Mouse (Mus musculus) layer of hippocampus, adult 11-12 months (tissue): ENCODE measurements around the gene Smarcc1.
"Not testable (repeated sequence)": the region's sequence is repeated elsewhere in the genome, so short reads cannot be mapped to it uniquely, and the experiment has no call there.

Experiments
- DNase-seq: peaks from one replicate; pipeline ENCODE4 v3.0.0; 2022; ENCODE audit warnings: low spot score

The Smarcc1 gene

DNA sequence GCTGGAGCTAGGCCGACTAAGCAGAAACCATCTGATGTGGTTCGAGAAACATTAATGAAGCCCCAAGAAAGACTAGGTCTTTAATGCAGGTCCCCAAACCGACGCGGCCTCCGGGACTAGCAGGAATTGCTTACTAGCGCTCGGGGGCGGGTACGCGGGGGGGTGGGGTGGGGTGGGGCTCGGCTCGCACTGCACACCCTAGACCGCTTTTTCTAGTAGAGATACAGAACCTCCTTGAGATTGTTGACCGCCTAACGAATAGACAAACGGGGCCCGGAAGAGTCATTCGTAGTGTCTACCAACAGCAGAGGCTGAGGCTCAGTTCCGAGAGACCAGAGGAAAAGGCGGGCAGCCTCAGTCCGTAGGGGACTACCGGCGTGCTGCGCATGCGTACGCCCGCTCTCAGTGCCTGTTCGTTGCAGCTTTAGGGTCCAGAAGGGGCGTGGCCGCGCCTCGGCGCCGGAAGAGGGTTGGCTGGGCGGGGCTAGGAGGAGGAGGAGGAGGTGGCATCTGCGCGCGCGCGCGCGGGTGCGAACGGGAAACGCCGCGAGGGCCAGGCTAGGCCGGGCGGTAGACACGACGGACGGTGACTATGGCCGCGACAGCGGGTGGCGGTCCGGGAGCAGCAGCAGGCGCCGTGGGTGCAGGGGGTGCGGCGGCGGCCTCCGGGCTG lies 14.2 kb downstream of the Smarcc1 start:
- DNase-seq: peak; percentile 99

DNA sequence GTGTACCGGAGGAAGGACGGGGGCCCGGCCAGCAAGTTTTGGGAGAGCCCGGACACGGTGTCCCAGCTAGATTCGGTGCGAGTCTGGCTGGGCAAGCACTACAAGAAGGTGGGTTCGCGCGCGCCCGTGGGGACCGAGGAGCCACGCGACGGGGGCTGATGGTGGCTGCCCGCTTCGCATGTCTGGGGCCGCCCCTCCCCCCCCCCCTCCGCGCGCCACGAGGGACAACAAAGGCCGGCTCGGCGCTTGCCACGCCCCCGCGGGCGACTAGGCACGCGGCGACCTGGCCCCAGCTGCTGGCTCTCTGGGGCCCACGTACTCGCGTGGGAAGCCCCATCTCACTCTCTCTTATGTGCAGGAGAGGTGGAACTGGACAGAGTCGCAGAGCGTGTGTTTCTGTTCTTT lies 14.7 kb downstream of the Smarcc1 start:
- DNase-seq: no peak

DNA sequence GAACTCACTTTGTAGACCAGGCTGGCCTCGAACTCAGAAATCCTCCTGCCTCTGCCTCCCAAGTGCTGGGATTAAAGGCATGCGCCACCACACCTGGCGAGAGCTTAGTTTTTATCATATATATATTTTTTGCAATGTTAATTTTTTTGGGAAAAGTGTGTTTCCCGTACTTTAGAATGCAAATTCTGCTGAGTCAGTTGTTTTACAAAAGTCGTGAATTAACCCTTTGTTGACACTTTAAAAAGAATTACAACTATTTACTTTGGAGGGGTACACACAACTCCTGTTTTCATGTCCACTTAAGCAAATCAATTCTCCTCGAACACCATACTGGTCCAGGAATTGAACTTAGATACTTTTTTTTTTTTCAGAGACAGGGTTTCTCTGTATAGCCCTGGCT lies 15.4 kb downstream of the Smarcc1 start:
- no peak for DNase-seq

DNA sequence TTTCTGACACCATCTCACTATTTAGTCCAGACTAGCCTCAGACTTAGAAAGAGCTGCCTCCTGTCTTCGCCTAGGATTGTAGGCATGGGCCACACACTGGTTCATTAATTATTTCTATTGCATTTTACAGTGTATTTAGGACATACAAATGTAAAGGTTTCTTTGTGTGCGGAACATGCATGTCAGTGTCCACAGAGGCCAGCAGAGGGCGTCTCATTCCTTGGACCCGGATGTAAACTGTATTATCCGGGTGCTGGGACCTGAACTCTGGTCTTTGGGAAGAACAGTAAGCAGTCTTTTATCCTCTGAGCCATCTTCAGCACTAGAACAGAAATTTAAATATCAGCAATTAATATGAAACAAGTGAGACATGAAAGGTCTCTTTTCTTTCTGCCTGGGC lies 16.7 kb downstream of the Smarcc1 start:
- no peak for DNase-seq

DNA sequence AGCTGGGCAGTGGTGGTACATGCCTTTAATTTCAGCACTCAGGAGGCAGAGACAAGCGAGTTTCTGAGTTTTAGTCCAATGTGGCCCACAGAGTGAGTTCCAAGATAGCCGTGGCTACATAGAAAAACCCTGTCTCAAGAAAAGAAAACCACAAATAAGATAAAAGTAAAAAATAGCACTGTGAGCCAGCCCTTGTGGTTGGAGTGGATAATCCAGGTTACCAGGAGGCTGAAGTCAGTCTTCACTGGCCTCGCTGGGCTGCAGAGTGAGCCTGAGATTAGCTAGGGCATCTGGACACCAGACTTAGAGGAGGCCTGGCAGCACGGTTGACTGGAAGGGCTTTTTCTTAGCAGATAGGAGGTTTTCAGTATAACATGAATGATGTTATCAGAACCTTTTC lies 21.6 kb downstream of the Smarcc1 start:
- no peak for DNase-seq

DNA sequence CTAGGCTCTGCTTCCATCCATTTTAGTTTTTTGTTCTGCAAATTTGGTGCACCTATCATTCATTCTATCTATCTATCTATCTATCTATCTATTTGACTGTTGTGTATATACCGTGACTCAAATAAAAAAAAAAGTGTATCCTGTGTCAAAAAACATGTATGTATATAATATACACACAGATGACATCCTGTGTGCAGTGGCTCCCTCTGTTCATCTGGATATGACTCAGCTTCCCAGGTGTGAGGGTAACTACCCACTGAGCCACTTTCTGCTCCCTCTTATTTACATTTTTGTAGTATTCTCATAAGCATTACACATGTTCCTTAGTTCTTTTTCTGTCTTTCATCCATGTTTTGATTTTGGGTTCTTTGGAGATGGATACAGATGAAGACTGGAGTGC lies 24.6 kb downstream of the Smarcc1 start:
- no peak for DNase-seq

DNA sequence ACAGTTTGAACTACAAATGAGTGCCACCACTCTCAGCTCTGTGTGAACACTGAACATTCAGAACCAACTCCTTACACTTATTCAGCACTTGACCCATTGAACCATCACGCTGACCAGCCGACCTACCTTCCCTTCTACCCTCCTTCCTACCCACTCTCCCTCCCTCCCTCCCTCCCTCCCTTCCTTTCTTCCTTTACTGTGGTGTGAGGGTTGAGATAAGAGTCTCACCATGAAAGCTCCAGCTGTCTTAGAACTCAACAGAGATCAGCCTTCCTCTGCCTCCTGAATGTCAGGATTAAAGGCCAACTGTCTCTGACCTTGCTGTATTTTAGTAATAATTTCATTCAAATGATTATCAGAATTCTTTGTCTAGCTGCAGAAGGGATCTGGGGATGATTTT lies 31.1 kb downstream of the Smarcc1 start:
- DNase-seq: no peak

DNA sequence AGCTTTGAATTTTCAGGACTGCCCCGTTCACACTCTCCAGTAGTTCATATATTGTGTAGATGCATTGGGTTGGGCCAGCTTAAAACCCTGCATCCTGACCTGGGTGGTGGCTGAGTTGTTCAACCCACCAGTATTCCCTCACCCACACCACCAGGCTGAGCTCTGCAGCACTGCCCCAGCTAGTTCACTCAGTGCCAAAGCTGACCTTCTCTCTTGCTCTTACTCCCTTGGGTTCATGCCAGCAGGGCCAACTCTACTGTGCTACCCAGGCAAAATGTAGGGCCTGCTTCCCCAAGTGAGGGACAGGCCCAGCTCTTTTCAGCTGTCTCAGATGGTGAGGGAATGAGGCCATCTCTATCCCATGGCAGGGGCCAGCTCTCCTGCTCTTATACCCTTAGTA lies 41.5 kb downstream of the Smarcc1 start:
- DNase-seq: no peak

DNA sequence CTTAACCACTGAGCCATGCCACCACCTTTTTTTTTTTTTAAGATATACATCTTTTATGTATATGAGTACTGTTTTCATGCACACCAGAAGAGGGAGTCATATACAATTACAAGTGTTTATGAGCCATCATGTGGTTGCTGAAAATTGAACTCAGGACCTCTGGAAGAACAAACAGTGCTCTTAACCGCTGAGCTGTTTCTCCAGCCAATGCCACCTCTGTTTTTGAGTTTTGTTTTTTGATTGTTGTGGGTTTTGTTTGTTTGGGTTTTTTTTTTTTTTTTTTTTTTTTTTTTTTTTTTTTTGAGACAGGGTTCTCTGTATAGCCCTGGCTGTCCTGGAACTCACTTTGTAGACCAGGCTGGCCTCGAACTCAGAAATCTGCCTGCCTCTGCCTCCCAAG lies 43.0 kb downstream of the Smarcc1 start:
- not testable (repeated sequence) for DNase-seq

DNA sequence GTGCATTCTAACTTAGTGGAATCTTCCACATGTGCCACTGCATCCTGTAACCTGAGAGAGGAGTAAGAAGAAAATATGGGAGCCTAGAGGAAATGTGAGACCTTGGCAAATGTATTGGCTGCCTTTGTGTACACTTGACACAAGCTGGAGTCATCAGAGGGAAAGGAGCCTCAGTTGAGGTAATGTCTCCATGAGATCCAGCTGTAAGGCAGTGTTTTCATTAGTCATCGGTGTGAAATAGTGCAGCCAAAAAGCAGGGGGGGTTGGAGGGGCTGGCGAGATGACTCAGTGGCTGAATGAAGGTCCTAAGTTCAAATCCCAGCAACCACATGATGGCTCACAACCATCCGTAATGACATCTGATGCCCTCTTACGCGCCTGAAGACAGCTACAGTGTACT lies 44.9 kb downstream of the Smarcc1 start:
- DNase-seq: no peak

DNA sequence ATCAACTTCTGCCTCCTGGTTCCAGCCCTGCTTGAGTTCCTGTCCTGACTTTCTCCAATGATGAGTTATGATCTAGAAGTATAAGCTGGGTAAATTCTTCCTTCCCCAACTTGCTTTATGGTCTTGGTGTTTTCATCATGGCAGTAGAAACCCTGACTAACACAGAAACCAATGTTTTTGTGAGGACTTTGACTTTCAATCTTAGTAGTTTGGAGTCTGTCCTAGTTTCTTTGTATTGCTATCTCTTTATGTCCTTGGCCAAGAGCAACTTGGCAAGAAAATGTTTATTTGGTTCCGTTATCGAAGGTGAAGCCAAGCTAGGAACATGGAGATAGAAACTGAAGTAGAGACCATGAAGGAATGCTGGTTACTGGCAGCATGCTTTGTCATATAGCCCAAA lies 45.6 kb downstream of the Smarcc1 start:
- no peak for DNase-seq

DNA sequence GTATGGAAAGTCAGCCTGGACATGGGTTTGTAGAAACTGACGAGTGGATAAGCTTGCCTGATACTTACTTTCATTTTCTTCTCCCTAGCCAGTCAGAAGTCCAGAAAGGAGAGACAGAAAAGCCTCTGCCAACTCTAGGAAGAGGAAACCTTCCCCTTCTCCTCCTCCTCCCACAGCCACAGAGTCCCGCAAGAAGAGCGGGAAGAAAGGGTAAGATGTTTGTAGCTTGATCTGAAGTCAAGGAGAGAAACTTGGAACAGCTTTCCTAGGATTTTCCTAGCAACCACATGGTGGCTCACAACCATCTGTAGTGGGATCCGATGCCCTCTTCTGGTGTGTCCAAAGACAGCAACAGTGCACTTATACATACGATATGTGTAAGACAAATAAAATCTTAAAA lies 53.4 kb downstream of the Smarcc1 start:
- DNase-seq: no peak

DNA sequence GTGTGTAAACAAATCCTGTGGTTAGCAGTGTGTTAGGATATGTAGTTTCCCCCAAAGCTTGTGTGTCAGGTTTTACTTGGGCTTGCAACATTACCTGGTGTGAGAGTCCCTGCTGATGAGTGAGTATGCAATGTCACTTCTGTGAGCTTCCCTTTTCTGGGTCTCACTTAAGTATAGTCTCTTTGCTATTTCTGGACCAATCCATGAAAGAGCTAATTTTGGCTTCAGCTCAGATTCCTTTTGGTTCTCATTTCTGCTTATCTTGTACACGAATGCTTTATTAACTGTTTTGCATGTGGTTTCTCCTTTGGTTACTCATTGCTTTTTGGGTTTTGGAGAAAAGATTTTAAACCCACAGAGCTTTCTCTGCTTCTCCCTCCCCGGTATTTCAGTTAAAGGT lies 82.4 kb downstream of the Smarcc1 start:
- DNase-seq: no peak

DNA sequence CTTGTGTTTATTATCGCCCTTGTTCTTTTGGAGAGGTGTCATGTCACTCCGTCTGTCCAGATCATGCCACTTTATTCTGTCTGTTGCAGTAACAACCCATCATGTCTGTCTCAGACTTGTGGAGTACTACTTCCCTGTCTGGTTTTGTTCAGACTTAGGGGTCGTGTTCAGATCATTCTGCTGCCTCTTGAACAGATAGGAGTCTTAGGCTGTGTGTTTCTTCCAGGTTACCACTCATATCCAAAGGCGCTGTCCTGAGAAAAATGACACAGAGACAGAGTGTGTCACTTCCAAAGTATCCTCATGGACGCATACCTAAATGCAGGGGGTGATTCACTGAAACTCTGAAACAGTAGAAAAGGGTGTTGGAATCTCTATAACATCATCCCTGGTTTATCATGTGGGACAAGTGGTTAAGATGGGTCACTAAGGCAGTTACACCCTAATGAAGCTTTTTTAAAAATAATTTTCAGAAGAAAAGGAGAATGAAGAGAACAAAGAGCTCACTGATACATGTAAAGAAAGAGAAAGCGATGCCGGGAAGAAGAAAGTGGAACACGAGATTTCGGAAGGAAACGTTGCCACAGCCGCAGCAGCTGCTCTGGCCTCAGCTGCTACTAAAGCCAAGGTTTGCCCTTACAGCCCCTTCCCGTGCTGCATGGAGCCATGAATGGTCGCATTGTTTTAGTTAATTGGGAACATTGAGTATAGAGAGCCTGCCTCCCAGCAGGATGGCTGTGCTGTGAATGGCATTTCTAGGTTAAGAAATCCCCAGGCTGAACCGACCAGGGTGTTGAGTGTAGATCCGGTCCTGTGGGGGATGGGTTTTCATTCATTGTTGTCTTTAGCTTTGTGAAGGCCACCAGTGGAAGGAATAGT lies 88.3 kb downstream of the Smarcc1 start:
- DNase-seq: peak; percentile 69

DNA sequence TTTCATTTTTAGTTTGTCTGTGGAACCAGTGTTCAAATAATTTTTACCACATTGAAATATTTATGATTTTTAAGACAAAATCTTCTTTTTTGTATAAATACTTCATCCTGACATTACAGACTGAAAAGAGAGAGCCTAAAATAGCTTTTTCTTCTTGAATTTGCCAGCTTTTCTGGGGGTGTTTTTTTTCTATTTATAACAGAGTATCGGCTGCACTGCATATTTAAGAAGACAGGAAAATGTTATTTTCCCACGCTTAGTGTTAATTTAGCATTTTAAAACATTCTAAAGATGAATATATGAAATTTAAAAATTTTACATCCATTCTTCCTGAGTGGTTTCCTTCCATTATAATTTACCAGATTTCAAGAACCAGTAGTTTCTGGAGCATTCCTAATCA lies 88.9 kb downstream of the Smarcc1 start:
- DNase-seq: no peak

DNA sequence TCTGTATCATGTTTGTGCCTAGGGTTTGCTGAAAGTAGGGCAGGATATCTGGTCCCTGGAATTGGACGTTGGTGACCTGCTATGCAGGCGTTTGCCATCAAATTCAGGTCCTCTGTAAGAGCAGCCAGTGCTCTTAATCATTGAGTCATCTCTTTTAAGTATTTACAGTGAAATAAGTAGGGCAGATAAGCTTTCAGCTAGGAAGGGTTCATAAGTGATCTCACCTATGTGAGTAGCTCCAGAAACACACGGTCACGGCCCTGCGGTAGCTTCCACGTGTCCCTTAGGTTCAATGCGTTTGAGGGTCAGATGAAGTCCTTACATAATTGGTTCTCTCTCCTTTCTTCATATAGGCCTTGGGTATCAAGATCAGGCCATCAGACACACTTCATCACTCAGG lies 90.8 kb downstream of the Smarcc1 start:
- no peak for DNase-seq

DNA sequence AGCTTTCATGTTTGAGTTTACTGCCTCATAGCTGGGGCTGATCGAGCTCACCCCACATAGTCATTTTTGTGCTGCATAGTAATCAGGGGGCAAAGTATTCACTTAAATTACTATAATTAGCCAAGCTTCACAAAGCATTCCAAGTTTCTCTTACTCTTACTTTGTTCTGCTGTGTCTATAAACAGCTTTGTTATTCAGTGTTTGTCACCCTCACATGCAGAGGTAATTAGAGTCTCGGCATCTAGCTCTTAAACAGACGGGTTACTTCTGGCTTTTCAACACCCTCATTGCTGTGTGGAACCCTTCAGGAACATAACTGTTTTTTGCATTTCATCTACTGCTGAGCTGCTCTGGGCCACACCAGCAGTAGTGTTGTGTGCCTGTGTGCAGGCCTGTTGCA lies 91.5 kb downstream of the Smarcc1 start:
- no peak for DNase-seq

DNA sequence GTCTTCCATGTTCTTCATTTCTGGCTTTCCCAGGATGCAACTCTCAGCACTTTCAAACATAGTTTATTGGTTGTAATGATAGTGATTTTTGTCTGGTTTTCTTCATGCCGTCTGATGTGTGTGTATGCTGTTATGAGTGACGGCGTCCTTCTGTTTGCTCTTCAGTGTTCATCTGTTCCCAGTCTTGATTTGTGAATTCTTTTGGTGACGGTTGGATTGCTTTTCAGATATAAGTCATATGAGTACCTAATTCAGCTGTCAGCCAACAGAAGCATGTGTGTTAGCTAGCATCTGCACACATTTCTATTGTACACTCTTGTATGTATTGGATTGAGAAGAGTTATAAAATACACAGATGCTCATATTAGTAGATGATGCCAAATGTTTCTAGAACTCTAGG lies 106.8 kb downstream of the Smarcc1 start:
- DNase-seq: no peak

DNA sequence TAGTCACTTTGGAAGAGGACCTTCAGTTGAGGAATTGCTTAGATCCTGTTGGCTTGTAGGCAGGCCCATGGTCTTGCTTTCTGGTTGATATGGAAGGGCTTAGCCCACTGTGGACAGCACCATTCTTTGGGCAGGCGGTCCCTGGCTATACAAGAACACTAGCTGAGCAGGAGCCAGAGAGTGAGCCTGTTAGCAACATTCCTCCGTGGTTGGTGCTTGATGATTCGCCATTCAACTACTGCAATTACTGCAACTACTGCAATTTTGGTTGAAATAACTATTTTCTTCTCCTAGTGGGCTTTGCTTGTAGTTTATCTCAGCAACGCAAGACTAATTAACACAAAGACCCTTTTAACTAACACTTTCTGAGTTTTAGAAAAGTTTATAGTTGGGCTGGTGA lies 108.7 kb downstream of the Smarcc1 start:
- DNase-seq: no peak

DNA sequence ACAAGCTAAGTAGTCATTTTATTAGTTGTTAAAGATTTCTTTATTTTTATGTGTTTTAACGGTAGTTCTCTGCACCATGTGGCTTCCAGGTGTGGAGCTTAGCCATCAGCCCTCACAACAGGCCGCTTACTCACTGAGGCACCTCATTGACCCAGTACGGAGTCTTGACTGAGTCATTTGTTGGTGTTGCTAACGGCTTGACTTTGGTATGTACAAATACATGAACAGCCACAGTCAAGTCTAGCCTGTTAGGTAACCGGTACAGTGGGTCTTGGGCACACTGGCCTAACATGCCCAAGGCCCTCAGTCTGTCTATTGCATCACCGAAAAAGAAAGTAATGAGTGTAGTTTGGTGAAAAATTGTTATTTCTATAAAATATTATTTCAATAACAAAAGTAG lies 111.2 kb downstream of the Smarcc1 start:
- DNase-seq: no peak

DNA sequence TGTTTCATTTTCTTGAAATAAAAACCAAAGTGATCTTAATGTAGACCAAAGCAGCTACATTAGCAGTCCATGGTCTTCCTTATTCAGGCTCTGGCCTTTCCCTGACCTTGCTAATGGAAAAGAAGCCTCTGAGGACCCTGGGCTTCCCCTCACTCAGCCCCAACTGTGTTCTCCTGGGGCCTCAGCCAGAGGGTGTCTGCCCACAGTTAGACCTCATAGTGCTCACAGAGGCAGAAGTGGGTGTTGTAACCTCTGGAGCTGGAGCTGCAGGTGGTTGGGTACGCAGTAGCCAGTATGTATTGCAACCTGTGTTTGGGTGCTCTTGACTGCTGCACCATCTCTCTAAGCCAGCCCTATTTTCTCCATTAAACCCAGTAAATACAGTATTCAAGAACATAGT lies 111.6 kb downstream of the Smarcc1 start:
- DNase-seq: no peak

DNA sequence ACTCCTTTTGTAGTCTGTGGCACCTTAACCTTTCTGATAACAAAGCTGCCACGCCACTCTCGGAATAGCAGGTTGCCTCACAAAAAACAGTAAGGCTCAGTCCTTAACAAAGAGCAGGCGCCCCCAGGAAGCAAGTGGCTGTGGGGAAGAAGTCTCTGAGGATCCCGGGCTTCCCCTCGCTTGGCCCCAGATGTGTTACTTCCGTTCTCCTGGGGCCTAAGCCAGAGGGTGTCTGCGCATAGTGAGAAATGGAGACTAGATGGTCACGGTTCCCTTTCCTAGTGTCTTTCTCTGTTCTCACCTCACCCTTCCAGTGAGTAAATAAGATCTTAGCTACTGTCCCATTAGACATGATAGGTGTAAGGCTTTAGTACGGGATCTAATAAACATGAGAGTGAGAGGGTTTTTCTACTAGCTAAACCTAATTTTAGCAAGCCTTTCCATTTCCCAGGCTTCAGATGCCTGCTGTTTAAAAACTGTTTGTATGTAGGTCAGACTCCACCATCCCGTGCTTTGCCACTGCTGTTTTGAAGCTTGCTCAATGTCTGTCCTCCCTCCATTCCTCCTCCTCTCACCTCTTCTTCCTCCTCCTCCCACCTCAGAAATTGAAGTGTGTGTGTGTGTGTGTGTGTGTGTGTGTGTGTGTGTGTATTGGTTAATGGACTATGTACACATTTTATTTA lies 112.2 kb downstream of the Smarcc1 start:
- DNase-seq: no peak

DNA sequence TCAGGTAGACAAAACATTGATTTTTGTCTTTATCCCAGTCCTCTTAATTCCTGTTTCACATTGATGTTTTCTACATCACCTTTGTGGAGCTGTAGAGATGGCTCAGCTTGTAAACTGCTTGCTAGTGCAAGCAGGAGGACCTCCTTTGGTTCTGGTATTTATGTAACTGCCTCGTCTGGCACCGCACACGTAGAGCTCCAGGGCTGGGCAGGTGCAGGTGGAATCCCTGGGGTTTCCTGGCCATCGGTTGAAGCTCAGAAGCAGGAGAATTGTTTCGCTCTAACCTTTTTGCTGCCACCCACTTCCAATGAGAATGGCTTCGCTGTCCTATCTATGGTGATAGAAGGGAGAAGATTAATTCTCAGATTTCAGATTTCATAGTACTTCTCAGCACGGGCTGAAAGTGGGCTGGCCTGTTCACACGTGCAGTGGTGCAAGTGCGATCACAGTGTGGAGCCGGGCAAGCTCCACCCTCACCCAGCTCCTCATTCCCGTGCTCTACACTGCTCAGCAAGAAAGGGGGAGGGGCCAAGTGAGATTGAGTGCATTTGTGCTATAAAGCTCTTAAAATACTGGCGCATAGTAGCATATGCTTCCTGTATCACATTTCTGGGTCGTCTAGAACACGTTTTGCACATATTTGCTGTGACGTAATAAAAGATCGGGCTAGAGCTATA lies 113.0 kb downstream of the Smarcc1 start:
- no peak for DNase-seq
